Mouse (Mus musculus) stomach, embryonic 16.5 days (tissue): ENCODE results near the gene Magee1. TPM values are rescaled to one million over a fixed set of nuclear protein-coding genes. Genes with fewer than 3 reads are reported as not detected.
A peak's percentile ranks its signal among the peaks of the same experiment; 100 is the strongest.
"Not testable (repeated sequence)": the region's sequence is repeated elsewhere in the genome, so short reads cannot be mapped to it uniquely, and the experiment has no call there.

Experiments used
- ATAC-seq: fragments of 200-750 bp; cut with Nextera tagmentation; 2 replicates; pipeline ENCODE4 v1.8.0; 2017; ENCODE audit warnings: moderate number of reproducible peaks, moderate TSS enrichment; ENCODE audit not compliant: insufficient read depth, low FRiP score
- H3K27ac ChIP-seq: fragments of 300-500 bp; sonication (generic); 2 replicates; pipeline ENCODE4 v1.5.1; 2014; ENCODE audit warnings: low read length
- H3K27me3 ChIP-seq: fragments of 300-500 bp; sonication (generic); 2 replicates; pipeline ENCODE4 v1.6.1; 2014; ENCODE audit warnings: low read length, control low read depth, mixed read lengths; ENCODE audit not compliant: control insufficient read depth, insufficient read depth
- H3K36me3 ChIP-seq: fragments of 300-500 bp; sonication (generic); 2 replicates; pipeline ENCODE4 v1.6.1; 2014; ENCODE audit warnings: low read length; ENCODE audit not compliant: control insufficient read depth, insufficient read depth
- H3K4me1 ChIP-seq: fragments of 300-500 bp; sonication (generic); 2 replicates; pipeline ENCODE4 v1.6.1; 2014; ENCODE audit warnings: low read length, control low read depth, mixed read lengths; ENCODE audit not compliant: control insufficient read depth, insufficient read depth
- H3K4me2 ChIP-seq: fragments of 300-500 bp; sonication (generic); 2 replicates; pipeline ENCODE4 v1.6.1; 2014; ENCODE audit warnings: low read depth, low read length, mixed read lengths
- H3K4me3 ChIP-seq: fragments of 300-500 bp; sonication (generic); replicated peaks from 2 replicates; pipeline ENCODE4 v1.5.1; 2014; ENCODE audit warnings: mild to moderate bottlenecking, low read length
- H3K9ac ChIP-seq: fragments of 300-500 bp; sonication (generic); 2 replicates; pipeline ENCODE4 v1.6.1; 2014; ENCODE audit warnings: low read length
- H3K9me3 ChIP-seq: fragments of 300-500 bp; sonication (generic); replicated peaks from 2 replicates; pipeline ENCODE4 v1.6.1; 2016; ENCODE audit warnings: low read length, control low read depth; ENCODE audit not compliant: control insufficient read depth
- WGBS: fragments of 180-500 bp; shearing (Covaris S2); extraction: QIAGEN DNeasy Blood & Tissue Kit; methylation state at CpG from one replicate; pipeline ENCODE4 v1.1.7; 2014; 5-methylcytosine and 5-hydroxymethylcytosine counted together
- polyA plus RNA-seq: library from polyadenylated mRNA; unstranded; fragments of >200 nt; fragmentation: Nextera tagmentation; extraction: Ambion mirVana; gene quantifications from 2 replicates; pipeline ENCODE4 v1.2.1, GENCODE M21; 2015

Magee1 gene
- polyA plus RNA-seq, 1 experiment from 2014 or later, result 24.1 TPM

- Histone ChIP-seq H3K4me2 (no peak overlapping the region), H3K9me3 (no peaks in the 10 kb centered on the region), H3K27me3 (peaks cover 20% of the 10 kb centered on the region; the same call in 1 of the 2 replicates), H3K4me3 (no peak overlapping the region), H3K4me1 (no peaks in the 10 kb centered on the region), H3K36me3 (no peaks in the 10 kb centered on the region), H3K27ac (no peak overlapping the region), H3K9ac (no peak overlapping the region)
- no peak for ATAC-seq
- WGBS, result 21% methylated on average over 2 of the region's 3 CpGs
These were observed 4.7 kb downstream of the Magee1 start for GRCm38 (mm10) chrX:105124903-105125302.

GRCm38 (mm10) chrX:105151872-105152461, 31.8 kb downstream of the Magee1 start:
- ATAC-seq, result no peak
- Histone ChIP-seq H3K4me3 (peak overlapping the region; percentile 16), H3K9ac (no peak overlapping the region), H3K27me3 (no peaks in the 10 kb centered on the region; the same call in 1 of the 2 replicates), H3K27ac (no peak overlapping the region), H3K36me3 (no peaks in the 10 kb centered on the region), H3K4me1 (no peaks in the 10 kb centered on the region), H3K4me2 (no peak overlapping the region; the same call in 1 of the 2 replicates), H3K9me3 (no peaks in the 10 kb centered on the region)
- 43% methylated on average over 20 of the region's 26 CpGs for WGBS

- not testable (repeated sequence) for H3K9me3 ChIP-seq, H3K4me2 ChIP-seq, H3K36me3 ChIP-seq, H3K27me3 ChIP-seq, ATAC-seq, H3K4me3 ChIP-seq, H3K4me1 ChIP-seq, H3K27ac ChIP-seq, H3K9ac ChIP-seq
- 61% methylated on average over 5 of the region's 6 CpGs for WGBS
These were observed 44.8 kb downstream of the Magee1 start for GRCm38 (mm10) chrX:105165007-105165406.

GRCm38 (mm10) chrX:105167217-105167616, 47.0 kb downstream of the Magee1 start:
- no peak overlapping the region for H3K9ac ChIP-seq
- no peak overlapping the region for H3K4me3 ChIP-seq
- H3K4me1 ChIP-seq, result no peaks in the 10 kb centered on the region
- no peak for ATAC-seq
- no peaks in the 10 kb centered on the region for H3K9me3 ChIP-seq
- no peak overlapping the region for H3K27ac ChIP-seq
- 65% methylated on average over 2 of the region's 2 CpGs for WGBS
- no peak overlapping the region for H3K4me2 ChIP-seq
- peaks cover 4% of the 10 kb centered on the region; the same call in 1 of the 2 replicates for H3K27me3 ChIP-seq
- H3K36me3 ChIP-seq, result no peaks in the 10 kb centered on the region

Other genes with a start within 250 kb of the Magee1 start
- 55.6 and 57.4 TPM in 2 replicates for gene Pbdc1, start 40.6 kb upstream of the Magee1 start, polyA plus RNA-seq